Mouse (Mus musculus): ENCODE measurements around the gene Nt5c3.

Gene Nt5c3

DNA sequence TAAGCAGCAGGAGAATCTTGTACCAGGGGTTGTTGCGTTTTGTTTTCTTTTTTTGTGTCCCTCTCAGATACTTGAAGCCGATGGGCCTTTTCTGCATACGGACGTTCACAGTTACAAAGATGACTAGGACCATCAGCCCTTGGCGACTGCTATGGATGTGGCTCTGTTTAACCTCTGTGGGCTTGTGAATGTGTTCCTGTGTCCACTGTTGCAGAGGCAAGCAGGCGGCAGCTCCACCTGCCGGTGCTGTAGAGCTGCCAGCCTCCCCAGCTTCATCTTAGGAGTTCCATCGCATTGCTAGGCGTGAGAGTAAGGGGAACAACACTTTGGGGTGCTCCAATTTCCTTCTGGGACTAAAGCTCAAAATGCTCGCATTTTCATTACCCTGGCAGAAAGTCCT is 88.2 kb downstream of the Nt5c3 start:
- no peak for DNase-seq (ENCODE audit: low spot score)

DNA sequence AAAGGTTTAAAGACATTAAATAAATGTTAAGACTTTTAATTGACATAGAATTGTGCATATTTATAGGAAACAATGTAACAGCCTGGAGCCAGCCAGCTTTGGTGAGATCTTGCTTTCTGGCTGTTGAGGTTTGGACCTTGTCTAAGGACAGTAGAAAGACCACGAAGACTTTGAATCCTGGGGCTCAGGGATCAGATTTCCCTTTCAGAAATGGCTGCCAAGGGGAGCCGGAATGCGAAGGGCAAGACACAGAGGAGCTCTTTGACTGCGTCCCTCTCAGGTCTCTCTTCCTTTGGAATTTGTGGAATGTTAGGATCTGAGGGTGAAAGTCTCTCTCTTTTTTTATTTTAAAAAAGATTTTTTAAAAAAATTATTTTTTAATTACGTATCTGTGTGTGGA is 89.0 kb downstream of the Nt5c3 start:
- no peak for DNase-seq (ENCODE audit: low spot score)

DNA sequence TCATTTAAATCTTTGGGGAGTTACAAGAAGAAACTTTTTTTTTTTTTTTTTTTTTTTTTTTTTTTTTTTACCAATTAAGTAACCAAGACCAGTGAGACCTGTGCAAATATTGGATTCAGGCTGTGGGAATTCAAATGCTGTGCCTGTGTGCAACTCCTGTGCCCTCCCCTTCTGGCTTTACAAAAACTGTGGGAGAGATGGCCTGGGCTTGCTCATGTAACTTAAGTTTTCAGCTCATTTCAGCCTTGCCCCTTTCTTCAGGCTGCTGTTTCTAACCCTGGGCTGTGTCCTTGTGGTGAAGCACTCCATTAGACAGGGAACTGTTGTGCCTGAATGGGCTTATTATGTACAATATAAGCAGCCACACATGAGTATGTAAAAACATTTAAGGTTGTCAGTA is 90.9 kb downstream of the Nt5c3 start:
- no peak for DNase-seq (ENCODE audit: low spot score)

DNA sequence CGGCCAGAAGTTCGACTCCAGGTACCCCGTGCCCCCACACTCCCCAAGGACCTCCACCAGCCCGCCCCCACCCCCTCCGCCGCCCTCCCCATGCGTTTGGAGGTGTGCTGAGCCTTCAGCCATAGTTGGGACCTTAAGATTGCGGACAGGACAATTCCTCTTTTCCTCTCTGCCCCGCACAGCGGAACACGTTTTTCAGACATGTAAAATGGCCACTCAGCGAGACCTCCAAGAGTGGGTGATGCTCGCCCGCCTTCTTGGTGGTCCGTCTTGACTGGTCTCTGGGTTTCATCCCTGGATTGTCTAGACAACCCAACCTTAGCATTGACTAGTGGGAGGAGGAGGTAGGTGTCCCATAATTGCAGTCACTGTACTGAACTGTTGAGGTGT is 91.3 kb downstream of the Nt5c3 start:
- DNase-seq (ENCODE audit: low spot score), result no peak
